Mouse (Mus musculus) testis, adult 2 months (tissue): ENCODE results near the gene Pus3. TPM values are rescaled to one million over a fixed set of nuclear protein-coding genes. Genes with fewer than 3 reads are reported as not detected.

Experiments
- H3K27ac ChIP-seq: fragments of 200-500 bp; 2 replicates; pipeline ENCODE4 v1.5.1; 2012; ENCODE audit warnings: low read depth, low read length; ENCODE audit not compliant: control insufficient read depth, insufficient read depth
- H3K27me3 ChIP-seq: fragments of 200-500 bp; 2 replicates; pipeline ENCODE4 v1.6.1; 2012; ENCODE audit warnings: mild to moderate bottlenecking, low read length, moderate library complexity; ENCODE audit not compliant: control insufficient read depth, insufficient read depth
- H3K36me3 ChIP-seq: fragments of 200-500 bp; 2 replicates; pipeline ENCODE4 v1.6.1; 2012; ENCODE audit warnings: mild to moderate bottlenecking, low read length; ENCODE audit not compliant: control insufficient read depth, insufficient read depth
- H3K4me1 ChIP-seq: fragments of 200-500 bp; 2 replicates; pipeline ENCODE4 v1.6.1; 2012; ENCODE audit warnings: low read length; ENCODE audit not compliant: control insufficient read depth, insufficient read depth
- H3K4me3 ChIP-seq: fragments of 200-500 bp; 2 replicates; pipeline ENCODE4 v1.5.1; 2012; ENCODE audit warnings: low read depth, mild to moderate bottlenecking, low read length, moderate library complexity, mixed read lengths; ENCODE audit not compliant: control insufficient read depth
- CTCF ChIP-seq: fragments of 200-500 bp; IDR thresholded peaks from 2 replicates; pipeline ENCODE4 v1.5.1; 2012; ENCODE audit warnings: low read depth, mild to moderate bottlenecking, inconsistent platforms, low read length, moderate library complexity; ENCODE audit not compliant: control insufficient read depth, insufficient read depth, insufficient replicate concordance
- POLR2A ChIP-seq: fragments of 200-500 bp; IDR thresholded peaks from 2 replicates; pipeline ENCODE4 v1.6.1; 2012; ENCODE audit warnings: low read depth, mild to moderate bottlenecking, inconsistent platforms, low read length, moderate library complexity; ENCODE audit not compliant: control insufficient read depth
- polyA plus RNA-seq: library from polyadenylated mRNA; depleted of rRNA; stranded (reverse); fragments of >200 nt; gene quantifications from 2 replicates; pipeline ENCODE4 v1.2.3, GENCODE M21; 2012; rRNA removed

Gene Pus3
- polyA plus RNA-seq, result 2.8 and 3.5 TPM in 2 replicates

DNA sequence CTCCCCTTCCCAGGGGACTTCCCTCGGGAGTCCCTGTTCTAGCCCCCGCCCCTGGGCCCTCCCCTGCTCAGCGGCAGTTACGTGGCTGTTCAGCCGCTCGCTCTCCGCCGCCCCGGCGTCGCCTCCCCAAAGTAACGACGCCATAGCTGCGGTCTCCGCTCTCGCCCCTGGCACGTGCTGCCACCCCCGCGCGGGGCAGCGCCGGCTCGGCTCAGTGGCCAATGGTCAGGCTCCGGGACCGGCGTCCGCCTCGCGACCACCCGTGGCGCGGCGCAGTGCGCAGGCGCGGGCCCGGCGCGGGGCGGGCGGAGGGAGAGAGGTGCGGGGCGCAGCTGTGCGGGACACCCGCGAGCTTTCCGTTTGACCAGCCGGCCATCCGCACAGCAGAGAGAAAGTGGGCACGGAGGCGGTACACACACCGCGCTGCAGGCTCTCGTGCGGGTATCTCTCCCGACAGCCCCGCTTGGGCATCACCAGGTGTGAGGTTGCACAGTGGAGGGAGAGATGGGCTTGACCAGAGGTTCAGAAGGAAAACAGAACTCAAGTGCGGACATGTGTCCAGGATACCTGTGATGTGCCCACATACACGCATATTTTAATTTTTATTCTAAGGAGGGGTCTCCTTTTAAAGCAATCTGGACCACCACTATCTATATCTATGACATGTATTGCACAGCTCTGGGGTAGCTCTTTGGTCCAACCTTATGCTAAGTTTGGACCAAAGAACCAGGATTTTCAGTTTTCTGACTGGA lies at the start of gene Pus3, which contains the start of gene Ddx25:
Gene Pus3 (plus strand): TSS at position 339 of the 752 bp plus-strand sequence.
Gene Ddx25 (minus strand): TSS at position 272 of the 752 bp plus-strand sequence.
- peaks cover 3% of the 10 kb centered on the region for H3K4me1 ChIP-seq
- peak within 1 kb of the TSS; percentile 64 for H3K27ac ChIP-seq
- no peaks in the 10 kb centered on the region for H3K27me3 ChIP-seq
- H3K4me3 ChIP-seq, result peak within 1 kb of the TSS; percentile 87
- H3K36me3 ChIP-seq, result peaks cover 6% of the 10 kb centered on the region
- TF ChIP-seq CTCF, result no peak
- no peak for TF ChIP-seq POLR2A

DNA sequence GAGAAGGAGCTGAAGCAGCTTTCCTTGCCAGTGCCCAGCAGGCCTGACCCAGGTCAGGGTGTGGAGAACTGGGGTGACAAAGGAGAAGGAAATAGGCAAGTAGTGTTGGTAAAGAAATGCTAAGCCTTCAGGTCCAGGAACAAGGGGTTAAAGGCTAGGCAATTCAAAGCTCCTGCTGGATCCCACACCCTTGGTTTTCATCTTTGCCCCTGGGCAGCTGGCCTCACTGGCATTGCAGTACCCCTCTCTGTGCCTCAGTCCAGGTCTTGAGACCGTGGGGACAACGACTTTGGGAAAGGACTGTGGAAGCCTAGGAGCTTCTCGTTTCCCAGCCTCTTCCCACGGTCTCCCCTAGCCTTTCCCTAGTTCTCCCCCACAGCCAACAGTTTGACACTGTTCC lies 44.5 kb upstream of the Pus3 start:
- H3K4me1 ChIP-seq, result peaks cover 2% of the 10 kb centered on the region; the same call in 1 of the 2 replicates
- TF ChIP-seq CTCF (no peak), POLR2A (no peak)

DNA sequence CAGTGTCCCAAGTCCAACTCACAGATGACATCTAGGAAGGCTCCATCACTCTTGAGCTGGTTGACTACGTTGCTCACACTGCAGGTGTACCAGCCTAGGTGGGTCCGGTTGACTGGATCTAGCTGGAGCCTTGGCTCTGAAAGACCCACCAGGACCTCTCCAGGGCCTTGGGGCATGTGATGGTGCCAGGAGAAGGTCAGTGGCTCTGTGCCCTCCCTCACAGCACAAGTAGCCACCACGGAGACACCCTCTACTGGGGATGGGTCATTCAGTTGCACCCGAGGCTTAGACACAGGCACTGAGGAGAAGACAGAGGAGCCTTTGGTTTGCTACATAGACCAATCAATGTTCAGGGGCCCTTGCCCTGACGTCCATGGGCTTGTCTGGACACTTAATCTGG lies 42.2 kb upstream of the Pus3 start:
- Histone ChIP-seq H3K27ac (no peak overlapping the region), H3K4me1 (peaks cover 2% of the 10 kb centered on the region; the same call in 1 of the 2 replicates), H3K4me3 (no peak overlapping the region), H3K36me3 (no peaks in the 10 kb centered on the region), H3K27me3 (no peaks in the 10 kb centered on the region)
- TF ChIP-seq CTCF (no peak), POLR2A (no peak)

More for the DNA sequence above, 44.5 kb upstream of the Pus3 start:
- Histone ChIP-seq H3K4me3 (no peak overlapping the region), H3K27me3 (no peaks in the 10 kb centered on the region), H3K36me3 (no peaks in the 10 kb centered on the region), H3K27ac (no peak overlapping the region)

DNA sequence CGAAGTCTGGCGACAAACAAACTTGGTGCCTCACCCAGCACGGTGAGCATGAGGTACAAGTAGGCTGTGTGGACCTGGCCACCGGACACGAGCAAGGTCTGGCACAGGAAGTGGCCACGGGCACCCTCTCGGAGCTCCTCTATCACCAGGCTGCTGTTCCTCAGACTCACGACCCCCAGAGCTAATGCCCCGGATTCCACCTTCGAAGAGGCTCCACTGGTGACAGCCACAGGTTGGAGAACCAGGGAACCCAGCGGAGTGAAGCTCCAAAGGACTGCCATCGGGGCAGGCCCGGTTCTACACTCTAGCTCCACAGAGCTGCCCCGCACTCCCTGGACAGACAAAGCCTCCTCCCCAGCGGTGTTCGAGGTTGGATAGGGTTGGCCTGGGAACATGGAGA lies 41.7 kb upstream of the Pus3 start:
- Histone ChIP-seq H3K4me3 (no peak overlapping the region), H3K4me1 (peaks cover 2% of the 10 kb centered on the region; the same call in 1 of the 2 replicates), H3K27me3 (no peaks in the 10 kb centered on the region), H3K27ac (no peak overlapping the region), H3K36me3 (no peaks in the 10 kb centered on the region)
- TF ChIP-seq CTCF, result no peak
- no peak for TF ChIP-seq POLR2A

DNA sequence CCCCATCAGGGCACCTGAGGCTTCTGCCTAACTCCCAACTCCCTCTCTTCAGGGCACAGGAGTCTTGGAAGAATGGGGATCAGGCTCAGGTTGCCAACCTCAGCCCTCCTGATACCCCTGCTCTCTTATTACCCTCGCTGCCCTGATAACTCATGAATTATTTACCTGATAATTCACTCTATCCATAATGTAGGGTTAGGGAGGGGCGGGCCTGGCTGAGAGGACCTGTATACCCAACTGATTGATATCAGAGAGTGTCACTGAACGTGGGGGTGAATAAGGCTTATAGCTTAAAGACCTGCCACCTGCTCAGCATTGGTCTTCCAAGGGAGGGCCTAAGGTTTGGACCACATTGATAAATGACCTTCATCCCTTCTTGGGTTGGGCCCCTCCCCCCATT lies 40.2 kb upstream of the Pus3 start, which contains the start of gene Gm1113:
Gene Gm1113 (minus strand): TSS at position 101 of the 400 bp plus-strand sequence.
- Histone ChIP-seq H3K27me3 (no peaks in the 10 kb centered on the region), H3K27ac (no peak within 1 kb of the TSS), H3K36me3 (no peaks in the 10 kb centered on the region), H3K4me1 (peaks cover 2% of the 10 kb centered on the region; the same call in 1 of the 2 replicates), H3K4me3 (no peak within 1 kb of the TSS)
- TF ChIP-seq POLR2A (no peak), CTCF (no peak)

DNA sequence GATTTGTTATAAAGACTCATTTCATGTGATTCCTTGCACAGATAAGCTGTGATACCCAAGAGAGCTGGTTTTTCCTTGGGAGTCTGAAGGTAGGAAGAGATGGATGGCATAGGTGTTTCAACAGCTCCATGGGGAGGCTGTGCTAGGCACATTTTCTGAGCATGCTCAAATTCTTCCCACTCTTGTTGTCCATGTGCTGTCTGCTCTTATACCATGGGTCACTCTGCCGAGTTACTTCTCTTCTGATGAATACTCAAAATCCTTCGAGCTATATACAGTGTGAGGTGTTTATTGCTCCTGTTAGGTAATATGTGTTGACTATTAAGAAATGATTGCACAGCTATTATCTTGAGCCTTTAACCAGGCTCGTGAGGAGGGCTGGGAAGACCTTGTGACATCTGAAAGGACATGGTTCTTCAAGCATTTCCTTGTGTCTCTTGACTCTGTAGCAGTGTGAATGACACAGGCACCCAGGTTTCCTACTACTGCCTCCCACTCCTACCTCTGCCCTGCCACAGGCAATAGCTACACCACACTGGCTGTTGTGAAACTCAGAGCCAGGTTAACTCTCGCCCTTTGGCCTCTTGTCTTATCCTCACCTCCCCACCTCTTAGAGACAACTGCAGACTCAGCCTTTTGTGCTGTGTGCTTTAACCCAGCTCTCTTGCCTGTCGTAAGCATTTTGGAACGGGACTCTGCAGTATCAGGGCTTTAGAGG lies 37.6 kb upstream of the Pus3 start:
- no peak for TF ChIP-seq POLR2A
- TF ChIP-seq CTCF, result no peak
- no peaks in the 10 kb centered on the region for H3K36me3 ChIP-seq
- H3K27ac ChIP-seq, result no peak overlapping the region
- H3K4me3 ChIP-seq, result no peak overlapping the region
- H3K27me3 ChIP-seq, result no peaks in the 10 kb centered on the region
- H3K4me1 ChIP-seq, result peaks cover 10% of the 10 kb centered on the region

DNA sequence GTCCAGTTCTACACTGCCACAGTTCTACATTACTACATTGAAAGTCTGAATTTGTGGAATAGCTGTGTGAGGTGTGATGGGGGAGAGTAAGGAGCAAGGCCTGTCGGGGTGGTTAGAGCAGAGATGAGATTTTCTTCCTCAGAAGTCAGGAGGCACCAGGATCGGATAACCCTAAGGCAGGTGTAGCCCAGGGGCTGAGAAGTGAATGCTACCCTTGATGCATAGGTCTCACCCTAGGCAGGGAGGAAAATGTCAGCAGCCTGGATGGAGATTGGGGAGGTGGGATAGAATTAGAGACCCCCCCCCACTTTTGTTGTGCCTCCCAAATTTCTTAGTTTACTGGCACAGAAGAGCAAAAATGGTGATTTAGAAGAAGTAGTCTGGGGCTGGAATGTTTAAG lies 36.2 kb upstream of the Pus3 start:
- H3K36me3 ChIP-seq, result no peaks in the 10 kb centered on the region
- no peak overlapping the region for H3K27ac ChIP-seq
- H3K4me1 ChIP-seq, result peaks cover 8% of the 10 kb centered on the region
- H3K27me3 ChIP-seq, result no peaks in the 10 kb centered on the region
- no peak overlapping the region for H3K4me3 ChIP-seq
- TF ChIP-seq POLR2A, result no peak
- TF ChIP-seq CTCF, result no peak
